Mouse (Mus musculus) gastrocnemius, postnatal 25 days (tissue): ENCODE measurements around the gene Pmp22. TPM values are rescaled to one million over a fixed set of nuclear protein-coding genes. Genes with fewer than 3 reads are reported as not detected.

Experiments used
- DNase-seq: peaks from one replicate; pipeline ENCODE4 v3.0.0; 2022
- total RNA-seq, 2 experiments: library from RNA; stranded (reverse); gene quantifications; 1 replicate in 1 of 2; 2 replicates in 1 of 2; pipeline ENCODE4 v1.2.3; 2021

Gene Pmp22
- total RNA-seq, 2 experiments from 2014 or later: 67.7 to 85.9 TPM

- no peak for DNase-seq
These were observed 1.8 kb upstream of the Pmp22 start for GRCm38 (mm10) chr11:63126976-63127375.

DNA sequence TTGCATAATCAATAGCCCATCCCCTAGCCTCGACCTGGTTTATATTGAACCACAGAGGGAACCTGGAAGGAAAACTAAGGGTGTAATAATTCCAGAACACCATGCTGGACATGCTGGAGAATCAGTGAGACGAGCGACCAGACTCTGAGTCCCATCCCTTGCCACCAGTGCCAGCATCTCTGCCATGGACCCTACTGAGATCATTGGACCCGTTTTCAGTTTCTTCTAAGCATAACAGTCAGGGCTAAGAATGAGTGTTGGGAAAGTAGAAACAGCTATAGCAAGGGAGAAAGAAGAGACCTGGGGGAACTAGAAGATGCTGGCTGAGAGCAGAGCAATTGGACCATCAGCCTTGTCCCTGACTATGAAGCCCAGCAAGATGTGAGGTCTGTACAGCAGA is 1.3 kb upstream of the Pmp22 start:
- DNase-seq: no peak

- DNase-seq: peak; percentile 70
These were observed 593 bp downstream of the Pmp22 start for GRCm38 (mm10) chr11:63129375-63129774.

- no peak for DNase-seq
These were observed 1.1 kb downstream of the Pmp22 start for GRCm38 (mm10) chr11:63129840-63130239.

DNA sequence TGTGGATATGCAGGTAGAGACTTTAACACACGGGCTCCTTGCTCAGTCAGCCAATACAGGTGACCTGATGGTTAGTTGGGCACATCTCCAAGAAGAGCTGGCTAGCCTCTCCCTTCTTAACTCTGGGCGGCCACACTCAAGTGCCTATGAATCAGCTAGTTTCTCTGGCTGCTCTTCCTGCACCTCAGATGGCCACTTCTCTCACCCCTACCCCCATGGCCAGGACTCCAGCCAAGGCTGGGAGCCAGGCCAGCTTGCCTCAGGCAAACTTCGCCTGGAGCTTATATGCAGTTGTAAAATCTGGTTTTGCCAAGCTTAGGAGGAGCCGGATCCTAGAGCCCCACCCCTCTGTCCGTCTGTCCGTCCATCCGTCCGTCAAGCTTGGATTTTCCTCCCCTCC is 1.7 kb downstream of the Pmp22 start:
- DNase-seq: peak; percentile 86

DNA sequence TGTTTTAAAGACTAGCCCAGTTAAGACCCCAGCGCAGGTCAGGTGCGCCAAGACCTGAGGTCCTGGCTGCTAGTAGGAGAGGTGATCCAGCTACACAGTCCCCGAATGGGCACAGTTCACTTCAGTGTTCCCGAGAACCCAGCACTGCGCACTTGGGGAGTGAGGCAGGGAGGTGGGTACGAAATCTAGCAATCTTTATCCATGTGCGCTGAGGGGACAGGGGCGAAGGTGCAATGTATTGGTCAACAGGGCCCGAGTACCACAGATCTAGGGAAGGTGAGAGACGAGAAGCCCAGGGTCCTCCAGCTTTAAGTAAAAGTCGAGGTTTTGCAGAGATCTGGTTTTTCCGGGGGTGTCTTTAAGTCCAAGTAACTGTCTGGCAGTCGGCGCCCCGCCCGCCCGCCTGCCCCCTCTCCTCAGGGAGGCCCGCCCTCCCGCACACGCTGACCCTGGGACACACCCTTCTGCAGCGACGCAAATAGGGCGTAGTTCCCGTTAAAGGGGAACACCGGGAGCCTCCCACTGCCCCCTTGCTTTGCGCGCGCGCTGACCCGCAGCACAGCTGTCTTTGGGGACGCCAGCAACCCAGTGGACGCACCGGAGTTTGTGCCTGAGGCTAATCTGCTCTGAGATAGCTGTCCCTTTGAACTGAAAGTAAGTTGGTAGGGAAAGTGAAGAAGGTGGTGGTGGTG is 2.4 kb downstream of the Pmp22 start:
- DNase-seq: peak; percentile 77

GRCm38 (mm10) chr11:63131693-63132040 is 2.9 kb downstream of the Pmp22 start:
- no peak for DNase-seq

GRCm38 (mm10) chr11:63132151-63132500 is 3.3 kb downstream of the Pmp22 start:
- DNase-seq: no peak

- peak; percentile 91 for DNase-seq
These were observed 4.0 kb downstream of the Pmp22 start for GRCm38 (mm10) chr11:63132501-63133435.

- no peak for DNase-seq
These were observed 5.2 kb downstream of the Pmp22 start for GRCm38 (mm10) chr11:63134021-63134420.

- no peak for DNase-seq
These were observed 6.1 kb downstream of the Pmp22 start for GRCm38 (mm10) chr11:63134742-63135482.

DNA sequence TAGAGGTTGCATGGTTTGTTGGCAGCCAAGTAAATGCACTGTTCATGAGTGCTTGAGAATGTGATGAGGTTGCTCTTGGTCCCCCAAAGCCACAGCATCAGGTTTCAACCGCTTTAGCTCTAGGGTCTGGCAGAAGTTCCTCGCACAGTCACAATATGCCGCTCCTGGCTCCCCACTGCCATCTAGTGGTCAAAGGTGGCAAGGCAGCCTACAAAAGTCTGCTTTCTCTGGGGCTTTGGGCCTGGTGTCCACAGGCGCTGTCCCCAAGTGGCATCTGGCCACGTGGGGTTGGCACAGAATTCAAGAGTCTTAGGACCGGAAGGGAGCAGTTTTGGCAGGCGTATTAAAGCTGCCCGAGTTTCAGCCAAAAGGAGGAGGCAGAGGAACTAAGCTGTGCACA is 6.8 kb downstream of the Pmp22 start:
- peak; percentile 93 for DNase-seq

DNA sequence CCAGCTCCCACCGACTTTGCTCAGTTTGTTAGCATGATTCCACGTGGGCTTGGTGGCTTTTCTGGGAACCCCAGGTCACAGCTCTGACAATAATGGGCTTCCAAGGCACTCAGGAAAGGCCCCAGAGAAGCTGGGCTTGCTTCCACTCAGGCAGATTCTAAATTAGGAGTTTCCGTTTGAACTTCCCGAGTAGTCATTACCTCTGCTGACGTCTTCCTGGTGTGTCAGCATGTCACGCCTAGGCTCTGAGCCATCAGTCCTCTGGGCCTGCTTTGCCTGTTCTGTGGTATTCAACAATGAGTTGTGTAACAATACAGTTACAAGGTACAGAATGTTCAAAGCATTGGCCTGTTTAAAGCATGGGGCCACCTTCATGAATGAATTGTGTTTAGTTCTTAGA is 7.4 kb downstream of the Pmp22 start:
- DNase-seq: peak; percentile 63

- no peak for DNase-seq
These were observed 8.1 kb downstream of the Pmp22 start for GRCm38 (mm10) chr11:63136836-63137416.

- no peak for DNase-seq
These were observed 10.0 kb downstream of the Pmp22 start for GRCm38 (mm10) chr11:63138739-63139138.

- DNase-seq: no peak
These were observed 13.5 kb downstream of the Pmp22 start for GRCm38 (mm10) chr11:63142311-63142710.

DNA sequence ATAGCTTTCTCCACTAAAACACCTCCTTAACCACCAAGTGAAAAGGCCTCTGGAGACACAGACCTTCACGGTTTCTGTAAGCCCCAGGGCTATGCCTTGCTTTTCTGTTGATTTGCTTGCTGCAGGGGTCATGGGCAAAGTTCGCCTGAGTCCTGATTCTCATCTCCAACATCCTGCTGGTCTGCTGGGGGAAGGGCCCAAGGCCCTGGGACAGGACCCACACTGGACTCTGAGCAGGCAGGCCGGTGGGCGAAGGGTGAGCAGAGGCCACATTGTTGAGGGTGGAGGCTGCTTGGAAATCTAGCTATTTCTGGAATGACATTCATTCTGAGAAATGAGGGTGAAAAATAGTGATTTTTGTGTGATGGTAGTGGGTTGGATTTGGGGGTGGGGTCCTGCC is 14.0 kb downstream of the Pmp22 start:
- no peak for DNase-seq

DNA sequence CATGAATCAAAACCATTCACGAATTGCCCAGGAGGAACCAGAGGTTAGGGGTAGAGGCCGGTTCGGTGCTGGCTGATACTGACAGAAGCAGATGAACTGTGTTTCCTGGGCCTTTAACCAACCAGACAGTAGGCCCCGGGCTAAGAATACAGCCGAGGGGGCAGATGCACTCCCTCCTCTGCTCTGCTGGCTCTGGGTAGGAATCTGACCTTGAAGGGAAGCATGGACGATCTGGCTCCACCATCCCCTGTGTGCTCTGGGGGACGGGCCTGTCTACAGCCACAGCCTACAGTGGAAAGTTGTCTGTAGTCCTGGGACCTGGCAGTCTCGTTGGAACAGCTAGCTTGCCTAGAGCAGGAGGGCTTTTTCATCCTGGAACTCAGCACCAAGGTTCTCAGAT is 14.7 kb downstream of the Pmp22 start:
- peak; percentile 60 for DNase-seq

GRCm38 (mm10) chr11:63146601-63147000 is 17.8 kb downstream of the Pmp22 start:
- DNase-seq: no peak

DNA sequence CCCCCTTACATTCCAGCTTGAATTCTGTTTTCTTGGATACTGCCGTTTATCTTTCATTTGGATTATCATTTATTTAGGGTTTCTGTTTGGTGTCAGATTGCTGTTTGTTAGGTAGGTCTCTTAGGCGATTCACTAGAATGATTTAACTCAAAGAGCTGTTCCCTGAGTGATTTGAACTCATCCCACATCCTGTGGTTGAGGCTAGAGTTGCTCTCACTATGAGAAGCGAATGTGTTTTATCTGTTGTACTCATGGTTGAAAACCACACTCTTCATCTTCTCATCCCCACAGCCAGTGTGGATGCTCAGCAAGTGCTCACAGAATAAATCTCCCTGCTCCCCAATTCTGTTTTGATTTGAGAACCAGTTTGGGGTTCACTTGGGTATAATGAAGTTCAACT is 19.5 kb downstream of the Pmp22 start:
- no peak for DNase-seq

DNA sequence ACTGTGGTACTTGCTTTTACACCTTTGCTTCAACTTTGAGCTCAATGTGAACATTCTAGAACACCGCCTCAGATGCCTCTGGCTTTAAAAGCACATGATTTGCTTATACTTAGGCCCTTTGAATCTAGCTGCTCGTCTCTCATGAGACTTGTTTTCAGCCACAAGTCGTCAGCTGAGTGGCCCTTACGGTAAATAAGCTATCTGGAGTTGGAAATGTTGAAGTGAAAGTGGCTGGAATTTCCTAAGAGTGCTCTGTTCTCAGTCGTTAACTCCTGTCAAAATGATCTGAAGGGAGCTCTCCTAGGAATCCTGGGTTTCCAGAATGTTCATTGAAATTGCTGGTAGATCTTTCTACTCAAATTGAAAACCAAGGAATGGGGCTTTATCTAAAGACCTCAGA is 23.1 kb downstream of the Pmp22 start:
- no peak for DNase-seq

- DNase-seq: no peak
These were observed 28.3 kb downstream of the Pmp22 start for GRCm38 (mm10) chr11:63157117-63157516.

DNA sequence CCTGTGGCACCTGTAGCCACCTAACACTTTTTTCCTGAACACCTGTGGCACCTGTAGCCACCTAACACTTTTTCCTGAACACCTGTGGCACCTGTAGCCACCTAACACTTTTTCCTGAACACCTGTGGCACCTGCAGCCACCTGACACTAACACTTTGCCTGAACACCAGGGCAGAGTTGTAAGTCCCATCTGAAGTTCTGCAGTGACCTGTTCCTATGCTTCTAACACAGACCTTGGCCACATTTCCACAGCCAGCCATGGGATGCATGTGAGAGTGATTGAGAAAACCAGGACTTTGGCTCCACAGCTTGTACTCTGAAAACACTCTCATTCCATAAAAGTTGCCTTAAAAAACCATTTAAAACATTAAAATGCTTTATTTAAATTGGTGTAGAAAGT is 32.1 kb downstream of the Pmp22 start:
- no peak for DNase-seq
